Mouse (Mus musculus) neural tube, embryonic 12.5 days (tissue): Measurements from ENCODE around the gene Mrpl44. TPM values are rescaled to one million over a fixed set of nuclear protein-coding genes. Genes with fewer than 3 reads are reported as not detected.

ENCODE experiments used
- ATAC-seq: fragments of 200-750 bp; cut with Nextera tagmentation; 2 replicates; pipeline ENCODE4 v1.8.0; 2017; ENCODE audit warnings: low read depth, mild to moderate bottlenecking, moderate TSS enrichment, moderate library complexity; ENCODE audit not compliant: low FRiP score
- H3K27ac ChIP-seq: fragments of 300-500 bp; sonication (generic); 2 replicates; pipeline ENCODE4 v1.5.1; 2016
- H3K27me3 ChIP-seq: fragments of 300-500 bp; sonication (generic); replicated peaks from 2 replicates; pipeline ENCODE4 v1.6.1; 2016; ENCODE audit warnings: mild to moderate bottlenecking
- H3K36me3 ChIP-seq: fragments of 300-500 bp; sonication (generic); 2 replicates; pipeline ENCODE4 v1.6.1; 2016; ENCODE audit warnings: mild to moderate bottlenecking
- H3K4me1 ChIP-seq: fragments of 300-500 bp; sonication (generic); 2 replicates; pipeline ENCODE4 v1.6.1; 2016
- H3K4me2 ChIP-seq: fragments of 300-500 bp; sonication (generic); replicated peaks from 2 replicates; pipeline ENCODE4 v1.6.1; 2016; ENCODE audit warnings: mild to moderate bottlenecking
- H3K4me3 ChIP-seq: fragments of 300-500 bp; sonication (generic); 2 replicates; pipeline ENCODE4 v1.5.1; 2016
- H3K9ac ChIP-seq: fragments of 300-500 bp; sonication (generic); 2 replicates; pipeline ENCODE4 v1.6.1; 2016; ENCODE audit warnings: mild to moderate bottlenecking
- H3K9me3 ChIP-seq: fragments of 300-500 bp; sonication (generic); 2 replicates; pipeline ENCODE4 v1.6.1; 2016; ENCODE audit warnings: mild to moderate bottlenecking
- WGBS: fragments of 180-500 bp; shearing (Covaris S2); methylation state at CpG from one replicate; pipeline ENCODE4 v1.1.7; 2016; 5-methylcytosine and 5-hydroxymethylcytosine counted together
- polyA plus RNA-seq: library from polyadenylated mRNA; unstranded; fragments of >200 nt; fragmentation: Nextera tagmentation; extraction: Ambion mirVana; gene quantifications from 2 replicates; pipeline ENCODE4 v1.2.1, GENCODE M21; 2016

Gene Mrpl44
- polyA plus RNA-seq, 1 experiment from 2014 or later = 49.5 TPM

- H3K36me3 ChIP-seq = peaks cover 11% of the 10 kb centered on the region; the same call in 1 of the 2 replicates
- WGBS = 88% methylated on average over 3 of the region's 3 CpGs
- no peak overlapping the region for H3K27ac ChIP-seq
- peaks cover 4% of the 10 kb centered on the region for H3K9me3 ChIP-seq
- no peak overlapping the region for H3K4me3 ChIP-seq
- H3K9ac ChIP-seq = no peak overlapping the region
- ATAC-seq = no peak
- H3K27me3 ChIP-seq = no peaks in the 10 kb centered on the region
- H3K4me1 ChIP-seq = peaks cover 19% of the 10 kb centered on the region
- H3K4me2 ChIP-seq = no peak overlapping the region
These were observed 20.9 kb upstream of the Mrpl44 start for GRCm38 (mm10) chr1:79754936-79755335.

DNA sequence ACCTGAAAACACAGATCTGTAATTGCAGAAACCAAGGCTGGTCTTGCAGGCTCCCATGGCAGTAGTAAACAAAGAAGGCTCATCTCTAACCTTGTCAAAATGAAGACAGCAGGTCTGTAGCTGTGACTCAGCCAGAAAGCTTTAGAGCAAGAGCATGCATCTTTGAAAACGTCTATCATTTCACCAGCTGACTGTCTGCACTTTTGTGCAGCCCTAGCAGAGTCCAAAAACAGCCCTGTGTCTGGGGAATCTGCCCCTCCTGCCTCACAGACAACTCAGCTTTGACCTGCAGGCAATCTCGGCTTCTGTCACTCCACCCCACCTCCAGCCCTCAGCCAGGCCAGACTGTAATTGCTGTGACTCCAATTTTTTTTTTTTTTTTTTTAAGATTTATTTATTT is 20.4 kb upstream of the Mrpl44 start:
- no peak overlapping the region for H3K4me2 ChIP-seq
- ATAC-seq = no peak
- no peak overlapping the region for H3K27ac ChIP-seq
- peaks cover 22% of the 10 kb centered on the region for H3K4me1 ChIP-seq
- WGBS = 70% methylated on average over 2 of the region's 2 CpGs
- H3K36me3 ChIP-seq = peaks cover 10% of the 10 kb centered on the region; the same call in 1 of the 2 replicates
- H3K9me3 ChIP-seq = peaks cover 2% of the 10 kb centered on the region
- H3K9ac ChIP-seq = no peak overlapping the region
- no peak overlapping the region for H3K4me3 ChIP-seq
- no peaks in the 10 kb centered on the region for H3K27me3 ChIP-seq

DNA sequence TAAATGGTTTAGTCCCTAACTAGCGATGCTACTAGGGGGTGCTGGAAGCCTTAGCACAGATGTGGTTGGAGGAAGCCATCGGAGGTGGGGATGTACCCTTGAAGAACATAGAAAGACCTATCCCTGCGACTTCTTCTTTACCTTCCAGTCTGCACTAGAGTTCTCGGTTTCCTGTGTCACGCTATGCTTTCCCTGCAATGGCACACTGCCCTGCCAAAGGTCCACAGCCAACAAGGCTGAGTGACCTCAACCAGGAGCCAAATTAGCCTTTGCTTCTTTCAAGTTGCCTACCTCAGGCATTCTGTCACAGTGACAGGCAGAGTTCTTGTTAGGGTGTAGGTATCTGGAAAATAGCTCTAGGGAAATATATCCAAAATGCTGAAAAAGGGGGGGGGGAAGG is 19.4 kb upstream of the Mrpl44 start:
- peaks cover 26% of the 10 kb centered on the region for H3K4me1 ChIP-seq
- ATAC-seq = no peak
- no peak overlapping the region for H3K9ac ChIP-seq
- no peaks in the 10 kb centered on the region for H3K9me3 ChIP-seq
- H3K27me3 ChIP-seq = no peaks in the 10 kb centered on the region
- H3K4me2 ChIP-seq = no peak overlapping the region
- no peak overlapping the region for H3K27ac ChIP-seq
- peaks cover 5% of the 10 kb centered on the region; the same call in 1 of the 2 replicates for H3K36me3 ChIP-seq
- no peak overlapping the region for H3K4me3 ChIP-seq
- WGBS = 92% methylated on average over 5 of the region's 5 CpGs

- Histone ChIP-seq H3K4me2 (no peak overlapping the region), H3K4me1 (peaks cover 28% of the 10 kb centered on the region), H3K9me3 (no peaks in the 10 kb centered on the region), H3K27ac (no peak overlapping the region), H3K27me3 (no peaks in the 10 kb centered on the region), H3K4me3 (no peak overlapping the region), H3K36me3 (no peaks in the 10 kb centered on the region), H3K9ac (no peak overlapping the region)
- no peak for ATAC-seq
- whole genome bisulfite sequencing = 56% methylated on average over 7 of the region's 7 CpGs
These were observed 18.7 kb upstream of the Mrpl44 start for GRCm38 (mm10) chr1:79757161-79757560.

GRCm38 (mm10) chr1:79757597-79757996 is 18.2 kb upstream of the Mrpl44 start:
- no peak overlapping the region for H3K4me3 ChIP-seq
- no peaks in the 10 kb centered on the region for H3K27me3 ChIP-seq
- H3K9me3 ChIP-seq = no peaks in the 10 kb centered on the region
- H3K27ac ChIP-seq = no peak overlapping the region
- ATAC-seq = no peak
- H3K36me3 ChIP-seq = no peaks in the 10 kb centered on the region
- no peak overlapping the region for H3K4me2 ChIP-seq
- WGBS = 83% methylated on average over 4 of the region's 4 CpGs
- peaks cover 31% of the 10 kb centered on the region for H3K4me1 ChIP-seq
- H3K9ac ChIP-seq = no peak overlapping the region

- no peak overlapping the region for H3K4me2 ChIP-seq
- WGBS = 16% methylated on average over 2 of the region's 2 CpGs
- H3K27ac ChIP-seq = no peak overlapping the region
- H3K9me3 ChIP-seq = no peaks in the 10 kb centered on the region
- no peaks in the 10 kb centered on the region for H3K36me3 ChIP-seq
- H3K9ac ChIP-seq = no peak overlapping the region
- peaks cover 31% of the 10 kb centered on the region for H3K4me1 ChIP-seq
- H3K27me3 ChIP-seq = no peaks in the 10 kb centered on the region
- H3K4me3 ChIP-seq = no peak overlapping the region
- no peak for ATAC-seq
These were observed 16.8 kb upstream of the Mrpl44 start for GRCm38 (mm10) chr1:79759006-79759405.

- no peak overlapping the region for H3K27ac ChIP-seq
- no peak overlapping the region for H3K4me3 ChIP-seq
- ATAC-seq = no peak
- H3K9me3 ChIP-seq = no peaks in the 10 kb centered on the region
- no peaks in the 10 kb centered on the region for H3K27me3 ChIP-seq
- H3K4me2 ChIP-seq = peak overlapping the region; percentile 84
- H3K4me1 ChIP-seq = peaks cover 31% of the 10 kb centered on the region
- no peaks in the 10 kb centered on the region for H3K36me3 ChIP-seq
- 68% methylated on average over 5 of the region's 5 CpGs for WGBS
- H3K9ac ChIP-seq = no peak overlapping the region
These were observed 16.3 kb upstream of the Mrpl44 start for GRCm38 (mm10) chr1:79759436-79759972.

GRCm38 (mm10) chr1:79760656-79761055 is 15.2 kb upstream of the Mrpl44 start:
- Histone ChIP-seq H3K9me3 (no peaks in the 10 kb centered on the region), H3K4me3 (peak overlapping the region; percentile 82), H3K36me3 (no peaks in the 10 kb centered on the region), H3K27me3 (no peaks in the 10 kb centered on the region), H3K4me2 (peak overlapping the region; percentile 84), H3K4me1 (peaks cover 31% of the 10 kb centered on the region), H3K27ac (no peak overlapping the region), H3K9ac (peak overlapping the region; percentile 78)
- peak; percentile 26 for ATAC-seq
- WGBS = 9% methylated on average over 11 of the region's 11 CpGs

GRCm38 (mm10) chr1:79761106-79761916 is 14.5 kb upstream of the Mrpl44 start:
- H3K4me2 ChIP-seq = peak overlapping the region; percentile 84
- no peaks in the 10 kb centered on the region for H3K9me3 ChIP-seq
- H3K9ac ChIP-seq = peak overlapping the region; percentile 78
- H3K36me3 ChIP-seq = no peaks in the 10 kb centered on the region
- peak; percentile 96 for ATAC-seq
- H3K4me3 ChIP-seq = peak overlapping the region; percentile 82
- peaks cover 31% of the 10 kb centered on the region for H3K4me1 ChIP-seq
- no peaks in the 10 kb centered on the region for H3K27me3 ChIP-seq
- under 1% methylated on average over 65 of the region's 65 CpGs for WGBS
- no peak overlapping the region for H3K27ac ChIP-seq

DNA sequence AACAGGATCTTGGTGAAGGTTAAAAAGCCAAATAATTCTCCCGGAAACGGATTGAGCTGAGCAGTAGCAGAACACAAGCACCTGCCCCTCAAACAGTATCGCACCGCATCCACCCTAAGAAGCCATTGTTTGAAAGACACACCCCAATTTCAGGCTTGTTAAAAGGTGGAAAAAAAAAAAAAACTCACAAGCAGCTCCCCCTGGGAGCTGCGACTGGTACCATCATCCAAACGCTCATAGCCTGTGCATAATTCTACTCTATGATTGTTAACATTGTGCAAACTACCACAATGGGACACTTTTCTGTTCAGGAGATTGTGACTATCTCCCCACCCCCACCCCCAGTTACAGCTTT is 13.9 kb upstream of the Mrpl44 start:
- Histone ChIP-seq H3K27me3 (no peaks in the 10 kb centered on the region), H3K9me3 (no peaks in the 10 kb centered on the region), H3K4me2 (peak overlapping the region; percentile 84), H3K36me3 (no peaks in the 10 kb centered on the region), H3K4me3 (peak overlapping the region; percentile 82), H3K4me1 (peaks cover 30% of the 10 kb centered on the region), H3K27ac (no peak overlapping the region), H3K9ac (peak overlapping the region; percentile 78; the same call in 1 of the 2 replicates)
- WGBS = 3% methylated on average over 6 of the region's 6 CpGs
- ATAC-seq = peak; percentile 22

GRCm38 (mm10) chr1:79762282-79763250 is 13.3 kb upstream of the Mrpl44 start:
- Histone ChIP-seq H3K4me1 (peaks cover 24% of the 10 kb centered on the region), H3K9ac (no peak overlapping the region), H3K27ac (no peak overlapping the region), H3K4me2 (peak overlapping the region; percentile 84), H3K4me3 (peak overlapping the region; percentile 82; the same call in 1 of the 2 replicates), H3K27me3 (no peaks in the 10 kb centered on the region), H3K9me3 (no peaks in the 10 kb centered on the region), H3K36me3 (no peaks in the 10 kb centered on the region)
- ATAC-seq = no peak
- WGBS = 69% methylated on average over 16 of the region's 16 CpGs

GRCm38 (mm10) chr1:79764031-79764430 is 11.8 kb upstream of the Mrpl44 start:
- H3K27ac ChIP-seq = no peak overlapping the region
- H3K36me3 ChIP-seq = no peaks in the 10 kb centered on the region
- no peak overlapping the region for H3K9ac ChIP-seq
- H3K4me3 ChIP-seq = no peak overlapping the region
- H3K4me2 ChIP-seq = no peak overlapping the region
- H3K9me3 ChIP-seq = no peaks in the 10 kb centered on the region
- no peaks in the 10 kb centered on the region for H3K27me3 ChIP-seq
- 84% methylated on average over 2 of the region's 2 CpGs for WGBS
- no peak for ATAC-seq
- peaks cover 20% of the 10 kb centered on the region for H3K4me1 ChIP-seq
